Mouse (Mus musculus) gastrocnemius, postnatal 14 days (tissue): ENCODE results near the gene Apoc1. TPM values are rescaled to one million over a fixed set of nuclear protein-coding genes. Genes with fewer than 3 reads are reported as not detected.

Source experiments
- DNase-seq: peaks from one replicate; pipeline ENCODE4 v3.0.0; 2021; ENCODE audit warnings: mixed read lengths
- intact Hi-C: fragments of 180-260 bp; cut with DNase I; formaldehyde crosslinking; loops from one replicate; pipeline ENCODE4 v1.15.1; 2025; ENCODE audit warnings: low total_unique reads
- total RNA-seq, 2 experiments: library from RNA; stranded (reverse); gene quantifications; 2 replicates each; pipeline ENCODE4 v1.2.3; 2021

The Apoc1 gene
- total RNA-seq, 2 experiments from 2014 or later = 1.3 TPM; not detected in 1

DNA sequence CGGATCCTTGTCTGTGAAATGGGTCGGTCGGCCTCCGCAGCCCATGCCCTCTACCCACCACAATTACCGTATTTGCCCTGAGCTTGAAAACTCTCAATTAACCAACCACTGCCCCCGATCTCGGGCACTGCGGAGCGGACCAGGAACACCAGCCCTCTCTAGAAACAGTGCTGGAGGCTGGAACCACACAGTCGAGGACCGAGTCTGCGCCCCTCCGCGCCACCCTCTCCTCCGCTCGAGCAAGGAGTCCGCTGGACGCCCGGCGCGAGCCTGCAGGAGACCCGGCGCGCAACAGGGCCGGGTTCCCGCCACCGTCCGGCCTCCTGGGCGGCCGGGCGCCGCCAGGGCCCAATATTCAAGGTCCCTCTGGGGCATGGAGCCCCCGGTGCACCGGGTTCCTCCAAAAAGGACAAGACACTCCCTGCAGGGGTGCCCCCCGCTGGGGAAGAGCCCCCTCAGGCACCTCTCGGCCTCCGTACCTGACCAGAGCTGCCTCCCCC lies 28.0 kb downstream of the Apoc1 start:
- intact Hi-C loops = no loop called here

DNA sequence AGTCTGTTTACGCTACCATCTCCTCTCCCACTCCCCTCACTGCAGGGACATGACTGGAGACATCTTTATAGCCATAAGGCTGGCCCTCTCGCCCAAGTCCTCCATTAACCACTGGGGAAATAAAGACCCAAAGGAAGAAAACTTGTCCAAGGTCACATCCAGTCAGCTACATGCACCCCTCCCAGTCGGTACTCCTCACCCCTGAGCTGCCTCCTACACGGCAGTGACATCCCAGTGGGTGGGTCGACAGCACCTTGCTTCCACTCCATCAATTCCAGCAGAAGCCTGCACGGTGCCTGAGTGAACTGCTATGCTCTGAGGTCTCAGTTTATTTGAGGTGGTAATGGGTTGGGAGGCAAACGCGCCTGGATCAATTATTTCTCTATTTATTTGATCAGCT lies 28.5 kb downstream of the Apoc1 start:
- intact Hi-C loops = no loop called here
- DNase-seq = no peak

More for the DNA sequence above, 28.0 kb downstream of the Apoc1 start:
- no peak for DNase-seq

DNA sequence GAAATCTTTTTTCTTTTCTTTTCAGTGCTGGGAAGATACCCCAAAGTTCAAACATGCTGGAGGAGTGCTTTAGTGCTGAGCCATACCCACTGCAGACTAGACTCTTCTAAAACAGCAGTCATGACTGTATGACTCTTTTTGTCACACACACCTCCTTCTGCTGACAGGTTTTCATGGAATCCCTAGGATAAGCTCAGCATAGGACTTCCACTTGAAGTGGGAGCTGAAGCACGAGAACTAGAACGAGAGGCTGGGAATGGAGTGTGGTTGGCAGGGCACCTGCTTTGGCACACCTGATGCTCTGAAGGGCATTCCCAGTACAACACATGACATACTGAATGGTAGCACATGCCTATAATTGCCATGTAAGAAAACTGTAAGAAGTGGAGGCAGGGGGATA lies 39.8 kb downstream of the Apoc1 start:
- intact Hi-C loops = no loop called here
- DNase-seq = no peak

- intact Hi-C loops = no loop called here
- DNase-seq = no peak
These were observed 41.2 kb downstream of the Apoc1 start for GRCm38 (mm10) chr7:19651063-19651786.

DNA sequence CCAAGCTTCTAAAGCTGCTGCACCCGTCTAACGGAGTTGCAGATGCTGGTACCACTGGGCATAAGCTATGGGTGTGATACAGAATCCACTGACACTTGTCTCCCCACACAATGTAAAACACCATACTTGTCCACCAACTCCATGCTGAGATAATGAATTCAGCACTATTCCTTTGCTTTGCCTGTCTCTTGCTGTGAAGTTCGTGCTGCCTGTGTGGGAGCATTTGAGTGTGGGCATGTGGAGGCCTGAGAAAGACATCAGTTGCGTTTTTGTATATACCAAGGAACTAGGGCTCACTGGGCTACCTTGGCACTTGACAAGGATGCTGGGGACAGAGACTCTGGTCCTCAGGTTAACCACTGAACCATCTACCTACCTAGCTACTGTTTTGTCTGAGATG lies 51.2 kb downstream of the Apoc1 start:
- intact Hi-C loops = no loop called here

More for the DNA sequence above, 51.2 kb downstream of the Apoc1 start:
- DNase-seq = no peak

Other genes with a start within 250 kb of the Apoc1 start
- gene Mark4, start 233.8 kb downstream of the Apoc1 start, total RNA-seq = 10 to 100 TPM; 12.6 to 14.1 TPM
- gene Exoc3l2, start 229.3 kb downstream of the Apoc1 start, total RNA-seq = under 1 TPM; 0.47 to 0.74 TPM
- gene Bloc1s3, start 184.3 kb downstream of the Apoc1 start, total RNA-seq = 1 to 10 TPM; 1.7 to 2.1 TPM
- 10 to 100 TPM; 19.9 to 20.0 TPM for gene Trappc6a, start 184.3 kb downstream of the Apoc1 start, total RNA-seq
- not detected for gene Nkpd1, start 174.8 kb downstream of the Apoc1 start, total RNA-seq
- 10 to 100 TPM; 34.4 to 34.5 TPM for gene Ppp1r37, start 129.6 kb downstream of the Apoc1 start, total RNA-seq
- under 1 TPM in 1 of 2 experiments, not detected in 1; 0.27 TPM for gene Zfp296, start 115.4 kb downstream of the Apoc1 start, total RNA-seq
- 10 to 100 TPM; 50.0 to 55.1 TPM for gene Gemin7, start 115.1 kb downstream of the Apoc1 start, total RNA-seq
- gene Clasrp, start 88.2 kb downstream of the Apoc1 start, total RNA-seq = 10 to 100 TPM; 10.6 to 12.0 TPM
- 1 to 10 TPM; 4.9 to 7.3 TPM for gene Relb, start 63.2 kb downstream of the Apoc1 start, total RNA-seq
- 10 to 100 TPM; 39.8 to 47.7 TPM for gene Clptm1, start 27.6 kb downstream of the Apoc1 start, total RNA-seq
- under 1 TPM; 0.41 to 0.44 TPM for gene Apoc2, start 14.7 kb downstream of the Apoc1 start, total RNA-seq
- not detected for gene Gm44805, start 11.2 kb downstream of the Apoc1 start, total RNA-seq
- gene Apoc4, start 11.2 kb downstream of the Apoc1 start, total RNA-seq = not detected
- gene Apoe, start 6.5 kb upstream of the Apoc1 start, total RNA-seq = 10 to 100 TPM; 56.6 to 84.2 TPM
- gene Tomm40, start 22.8 kb upstream of the Apoc1 start, total RNA-seq = 10 to 100 TPM; 52.9 to 55.7 TPM
- 10 to 100 TPM in 1 of 2 experiments, 1 to 10 TPM in 1; 9.8 to 12.9 TPM for gene Nectin2, start 57.8 kb upstream of the Apoc1 start, total RNA-seq
- 10 to 100 TPM; 48.5 to 51.9 TPM for gene Bcam, start 78.4 kb upstream of the Apoc1 start, total RNA-seq
- not detected for gene Cblc, start 104.1 kb upstream of the Apoc1 start, total RNA-seq
- 1 to 10 TPM; 3.2 to 4.1 TPM for gene Bcl3, start 130.1 kb upstream of the Apoc1 start, total RNA-seq
- gene Gm19345, start 159.3 kb upstream of the Apoc1 start, total RNA-seq = not detected
- gene Ceacam16, start 168.6 kb upstream of the Apoc1 start, total RNA-seq = under 1 TPM in 1 of 2 experiments, not detected in 1; 0.12 TPM
- gene Ceacam19, start 195.3 kb upstream of the Apoc1 start, total RNA-seq = not detected
- gene Pvr, start 228.5 kb upstream of the Apoc1 start, total RNA-seq = 1 to 10 TPM; 8.0 to 9.4 TPM